Mouse (Mus musculus) cerebellum, postnatal 10 days (tissue): ENCODE data around the gene Gpr179.
"Not testable (repeated sequence)": the region's sequence is repeated elsewhere in the genome, so short reads cannot be mapped to it uniquely, and the experiment has no call there.

ENCODE experiments used
- DNase-seq, 2 experiments: peaks; one replicate each; pipeline ENCODE4 v3.0.0; 2021; ENCODE audit warnings: mixed read lengths in 2 of 2

Gene Gpr179

GRCm38 (mm10) chr11:97315504-97316503 lies 36.1 kb downstream of the Gpr179 start, which contains the start of gene Mrpl45:
Gene Mrpl45, plus strand, starts transcription at chr11:97315716.
- DNase-seq: peak; percentile 99

- no peak for DNase-seq
Observed at GRCm38 (mm10) chr11:97314751-97315503, 37.0 kb downstream of the Gpr179 start.

GRCm38 (mm10) chr11:97314110-97314509 lies 37.8 kb downstream of the Gpr179 start:
- DNase-seq: peak; percentile 50 to 69

GRCm38 (mm10) chr11:97312871-97313270 lies 39.0 kb downstream of the Gpr179 start:
- DNase-seq: not testable (repeated sequence)

- peak in 1 of 2 experiments; percentile 23 for DNase-seq
Observed at GRCm38 (mm10) chr11:97310895-97311631, 40.8 kb downstream of the Gpr179 start.

- DNase-seq: peak; percentile 86 to 87
Observed at GRCm38 (mm10) chr11:97309911-97310571, 41.8 kb downstream of the Gpr179 start.

- peak; percentile 45 to 65 for DNase-seq
Observed at GRCm38 (mm10) chr11:97309451-97309836, 42.4 kb downstream of the Gpr179 start.

GRCm38 (mm10) chr11:97308806-97309450 lies 42.9 kb downstream of the Gpr179 start:
- DNase-seq: no peak

- DNase-seq: no peak
Observed at GRCm38 (mm10) chr11:97307294-97308069, 44.4 kb downstream of the Gpr179 start.

GRCm38 (mm10) chr11:97304631-97305030 lies 47.2 kb downstream of the Gpr179 start:
- DNase-seq: no peak

GRCm38 (mm10) chr11:97302231-97302781 lies 49.6 kb downstream of the Gpr179 start:
- peak; percentile 50 to 59 for DNase-seq

- peak; percentile 65 to 67 for DNase-seq
Observed at GRCm38 (mm10) chr11:97301406-97301805, 50.5 kb downstream of the Gpr179 start.

- no peak for DNase-seq
Observed at GRCm38 (mm10) chr11:97299939-97300338, 51.9 kb downstream of the Gpr179 start.

- DNase-seq: peak in 1 of 2 experiments; percentile 36
Observed at GRCm38 (mm10) chr11:97296542-97296941, 55.3 kb downstream of the Gpr179 start.

GRCm38 (mm10) chr11:97292731-97293130 lies 59.1 kb downstream of the Gpr179 start:
- DNase-seq: no peak

- peak; percentile 34 to 38 for DNase-seq
Observed at GRCm38 (mm10) chr11:97289276-97290230, 62.3 kb downstream of the Gpr179 start.

- no peak for DNase-seq
Observed at GRCm38 (mm10) chr11:97287643-97288042, 64.2 kb downstream of the Gpr179 start.

- no peak for DNase-seq
Observed at GRCm38 (mm10) chr11:97286973-97287372, 64.9 kb downstream of the Gpr179 start.
